9 mouse cellular contexts compared by ENCODE assay signal in the genomic region with DNA sequence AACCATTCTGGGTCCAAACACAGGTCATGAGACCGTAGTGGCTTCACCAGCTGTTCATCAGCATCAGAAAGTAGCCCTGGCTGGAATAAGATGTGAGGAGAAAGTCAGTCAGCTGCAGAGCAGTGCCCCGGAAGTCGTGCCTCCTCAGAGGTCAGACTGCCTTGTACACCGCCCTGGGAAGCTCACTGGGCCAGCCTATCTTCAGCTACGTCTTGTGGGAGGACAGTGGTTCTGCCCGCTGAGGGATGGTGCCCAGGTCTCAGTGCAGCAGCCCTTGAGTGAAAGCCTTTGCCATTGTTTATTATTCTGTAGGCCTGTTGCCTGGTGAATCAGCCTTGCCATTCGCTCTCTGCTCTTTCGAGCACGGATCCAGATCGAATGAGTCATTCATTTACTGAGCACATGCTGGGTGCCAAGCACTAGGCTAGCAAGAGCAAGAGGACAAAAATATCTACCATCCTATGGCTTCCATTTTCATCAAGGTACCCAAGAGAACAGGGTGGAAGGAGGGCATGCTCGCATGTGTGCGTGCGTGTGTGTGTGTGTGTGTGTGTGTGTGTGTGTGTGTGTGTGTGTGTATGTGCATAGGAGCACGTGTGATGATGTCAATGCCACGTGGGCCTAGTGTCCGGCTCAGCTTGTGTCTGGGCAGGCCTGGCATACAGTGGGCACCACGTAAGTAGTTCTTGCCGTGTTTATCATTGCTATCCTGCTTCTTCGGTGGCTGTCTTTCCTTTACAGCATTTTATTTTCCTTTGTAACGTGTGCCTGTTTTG.
DNase-seq lines count a peak whose midpoint lies in the region; ATAC-seq lines count a peak whose summit lies in the region.
"Had no signal": no experiment of that assay in that cellular context is flagged by ENCODE, and none has a peak within 500 bp of the region (broad histone marks: within the 10 kb centered on the region; RNA-seq: fewer than 3 reads in every experiment).

No protein-coding gene starts in this region.

- WGBS in forebrain, embryonic 12.5 days: 84% methylated on average over 18 of the region's 20 CpGs

- ATAC-seq in cerebellum, adult (ENCODE audit: insufficient number of reproducible peaks, low FRiP score, low TSS enrichment): 0 out of 2 replicates have a peak, but pooled peaks have one; percentile 26
- ATAC-seq in megakaryocyte, adult 5-6 weeks (ENCODE audit: poor library complexity, severe bottlenecking): no peak
- ATAC-seq in forebrain, embryonic 12.5 days (ENCODE audit: low FRiP score): no peak

- DNase-seq in cerebellum, postnatal 10 days: no peak
- DNase-seq in cerebellum, postnatal 14 days: peak; percentile 16 to 32
- DNase-seq in left cerebral cortex, postnatal 25 days (ENCODE audit: low spot score in 2 of 2): peak; percentile 34 to 73
- DNase-seq in retina, postnatal 1 day: no peak

- H3K4me1 ChIP-seq in megakaryocyte, embryonic 14.5 days: peaks cover 89% of the 10 kb centered on the region
- H3K4me1 ChIP-seq in forebrain, embryonic 12.5 days: no peaks in the 10 kb centered on the region

- no peaks in the 10 kb centered on the region for H3K27me3 ChIP-seq in megakaryocyte, embryonic 14.5 days (replicated peaks)
- H3K27me3 ChIP-seq in forebrain, embryonic 12.5 days: 0 out of 2 replicates have a peak, but pooled peaks cover 3% of the 10 kb centered on the region
- H3K27me3 ChIP-seq: embryonic facial prominence, embryonic 15.5 days had no signal

- peak overlapping the region; percentile 64 for H3K4me3 ChIP-seq in megakaryocyte, embryonic 14.5 days (replicated peaks)
- no peak overlapping the region for H3K4me3 ChIP-seq in forebrain, embryonic 12.5 days (replicated peaks)
- H3K4me3 ChIP-seq: embryonic facial prominence, embryonic 15.5 days had no signal

- intact Hi-C loops in left cerebral cortex, postnatal 25 days (cut with DNase I): no loop called here

- H3K27ac ChIP-seq in forebrain, embryonic 12.5 days: no peak overlapping the region
- H3K27ac ChIP-seq: embryonic facial prominence, embryonic 15.5 days had no signal

- H3K36me3 ChIP-seq in megakaryocyte, embryonic 14.5 days (replicated peaks; ENCODE audit: low read length): peaks cover 54% of the 10 kb centered on the region
- H3K36me3 ChIP-seq in forebrain, embryonic 12.5 days (replicated peaks): no peaks in the 10 kb centered on the region
- H3K36me3 ChIP-seq: embryonic facial prominence, embryonic 15.5 days had no signal

- H3K4me2 ChIP-seq in forebrain, embryonic 12.5 days: no peak overlapping the region
- H3K4me2 ChIP-seq: embryonic facial prominence, embryonic 15.5 days had no signal

- no peak overlapping the region for H3K9ac ChIP-seq in forebrain, embryonic 12.5 days
- H3K9ac ChIP-seq: embryonic facial prominence, embryonic 15.5 days had no signal

- no peaks in the 10 kb centered on the region for H3K9me3 ChIP-seq in megakaryocyte, embryonic 14.5 days
- no peaks in the 10 kb centered on the region for H3K9me3 ChIP-seq in forebrain, embryonic 12.5 days
- H3K9me3 ChIP-seq: embryonic facial prominence, embryonic 15.5 days had no signal

Comparison
In these comparisons a context has a peak if more than half of its experiments do, and no peak if none do; other contexts are left out.
1. DNase-seq: peak in cerebellum, postnatal 14 days (2 of 2) and left cerebral cortex, postnatal 25 days (2 of 2); none in cerebellum, postnatal 10 days (0 of 2) and retina, postnatal 1 day (single experiment).